Mouse (Mus musculus): Measurements from ENCODE around the gene Gm20532. TPM values are rescaled to one million over a fixed set of nuclear protein-coding genes. Genes with fewer than 3 reads are reported as not detected.

Gm20532 gene
- polyA plus RNA-seq, 1 experiment from 2014 or later, result not detected

- DNase-seq (no peak), ATAC-seq (ENCODE audit: insufficient read depth) (no peak)
- H3K4me3 ChIP-seq (ENCODE audit: low read depth, low read length), result no peak overlapping the region
- H3K27ac ChIP-seq (ENCODE audit: low read depth), result no peak overlapping the region
- no peak overlapping the region for H3K4me2 ChIP-seq
- H3K9ac ChIP-seq, result no peak overlapping the region
- no peaks in the 10 kb centered on the region for H3K4me1 ChIP-seq (ENCODE audit: insufficient read depth)
- TF ChIP-seq CTCF (IDR thresholded peaks at IDR 0.05; ENCODE audit: low read depth), result no peak
- WGBS, result 75% methylated on average over 4 of the region's 4 CpGs
- H3K36me3 ChIP-seq (ENCODE audit: insufficient read depth), result no peaks in the 10 kb centered on the region
- H3K9me3 ChIP-seq (ENCODE audit: low read depth, low read length), result no peaks in the 10 kb centered on the region
- H3K27me3 ChIP-seq (ENCODE audit: insufficient read depth, low read length), result no peaks in the 10 kb centered on the region
Measured at GRCm38 (mm10) chr2:26615459-26616124, 29.2 kb downstream of the Gm20532 start.

DNA sequence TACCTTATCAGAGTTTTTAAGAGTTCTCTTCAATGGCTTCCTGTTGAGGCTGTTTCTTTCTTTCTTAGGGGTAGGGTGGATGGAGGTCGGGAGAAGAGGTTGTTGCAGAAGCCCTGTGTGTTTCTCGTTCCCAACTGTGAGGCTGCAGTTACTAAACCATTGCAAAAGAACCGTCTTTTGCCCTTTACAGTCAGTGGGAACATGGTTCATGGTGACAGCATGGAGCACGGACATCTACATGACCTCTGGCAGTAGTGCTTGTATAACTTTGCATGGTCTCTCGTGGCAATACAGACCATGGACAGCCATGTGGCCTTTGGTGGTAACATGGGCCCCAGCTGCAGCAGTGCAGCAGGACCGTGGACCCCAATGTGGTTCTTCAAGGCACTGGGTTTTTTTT, 30.9 kb downstream of the Gm20532 start:
- no peaks in the 10 kb centered on the region for H3K27me3 ChIP-seq (ENCODE audit: insufficient read depth, low read length)
- no peaks in the 10 kb centered on the region for H3K36me3 ChIP-seq (ENCODE audit: insufficient read depth)
- ATAC-seq (ENCODE audit: insufficient read depth) (no peak), DNase-seq (no peak)
- H3K9me3 ChIP-seq (ENCODE audit: low read depth, low read length), result no peaks in the 10 kb centered on the region
- no peak overlapping the region for H3K4me2 ChIP-seq
- WGBS, result 72% methylated on average over 6 of the region's 6 CpGs
- H3K9ac ChIP-seq, result no peak overlapping the region
- H3K4me1 ChIP-seq (ENCODE audit: insufficient read depth), result no peaks in the 10 kb centered on the region
- H3K4me3 ChIP-seq (ENCODE audit: low read depth, low read length), result no peak overlapping the region
- no peak overlapping the region for H3K27ac ChIP-seq (ENCODE audit: low read depth)
- no peak for TF ChIP-seq CTCF (IDR thresholded peaks at IDR 0.05; ENCODE audit: low read depth)

DNA sequence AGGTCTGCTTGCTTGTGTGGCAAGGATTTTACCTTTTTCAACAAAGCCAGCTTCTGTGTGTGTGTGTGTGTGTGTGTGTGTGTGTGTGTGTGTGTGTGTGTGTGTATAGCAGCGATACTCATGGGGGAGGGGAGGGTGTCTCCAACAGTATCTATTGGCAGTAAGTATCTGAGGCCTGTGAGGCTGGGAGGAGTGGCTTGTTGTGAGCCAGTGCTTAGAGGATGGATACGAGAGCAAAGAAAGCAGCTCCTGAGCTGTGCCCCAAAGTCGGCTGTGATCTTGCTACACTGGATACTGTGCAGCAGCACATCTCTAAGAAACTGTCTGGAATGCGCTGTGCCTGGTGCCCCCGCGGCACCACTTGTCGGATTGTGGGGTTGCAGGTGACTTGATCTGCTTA, 31.5 kb downstream of the Gm20532 start:
- H3K4me1 ChIP-seq (ENCODE audit: insufficient read depth), result no peaks in the 10 kb centered on the region
- DNase-seq (no peak), ATAC-seq (ENCODE audit: insufficient read depth) (no peak)
- H3K27ac ChIP-seq (ENCODE audit: low read depth), result no peak overlapping the region
- H3K9ac ChIP-seq, result no peak overlapping the region
- no peak for TF ChIP-seq CTCF (IDR thresholded peaks at IDR 0.05; ENCODE audit: low read depth)
- H3K27me3 ChIP-seq (ENCODE audit: insufficient read depth, low read length), result no peaks in the 10 kb centered on the region
- H3K4me3 ChIP-seq (ENCODE audit: low read depth, low read length), result no peak overlapping the region
- no peaks in the 10 kb centered on the region for H3K36me3 ChIP-seq (ENCODE audit: insufficient read depth)
- no peak overlapping the region for H3K4me2 ChIP-seq
- 40% methylated on average over 7 of the region's 7 CpGs for WGBS
- H3K9me3 ChIP-seq (ENCODE audit: low read depth, low read length), result no peaks in the 10 kb centered on the region

DNA sequence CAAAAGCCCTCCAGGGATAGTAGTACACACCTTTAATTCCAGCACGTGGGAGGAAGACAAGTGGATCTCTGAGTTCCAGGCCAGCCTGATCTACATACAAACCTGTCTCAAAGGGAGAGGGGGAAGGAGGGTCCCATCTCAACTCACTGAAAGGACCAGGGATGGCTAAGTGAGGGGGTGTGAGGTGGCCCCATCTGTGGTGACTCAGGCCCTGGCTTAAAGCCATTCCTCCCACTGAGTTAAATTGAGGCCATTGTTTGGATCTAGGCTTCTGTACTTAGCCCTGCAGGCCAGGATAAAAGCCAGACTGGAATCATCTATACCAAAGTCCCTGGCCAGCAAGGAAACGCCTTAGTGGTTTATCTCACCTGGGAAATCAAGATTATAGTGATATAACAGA, 34.8 kb downstream of the Gm20532 start:
- Histone ChIP-seq H3K9me3 (ENCODE audit: low read depth, low read length) (no peaks in the 10 kb centered on the region), H3K4me3 (ENCODE audit: low read depth, low read length) (no peak overlapping the region), H3K9ac (no peak overlapping the region), H3K4me1 (ENCODE audit: insufficient read depth) (no peaks in the 10 kb centered on the region), H3K4me2 (no peak overlapping the region), H3K27ac (ENCODE audit: low read depth) (no peak overlapping the region), H3K36me3 (ENCODE audit: insufficient read depth) (no peaks in the 10 kb centered on the region), H3K27me3 (ENCODE audit: insufficient read depth, low read length) (no peaks in the 10 kb centered on the region)
- TF ChIP-seq CTCF (IDR thresholded peaks at IDR 0.05; ENCODE audit: low read depth), result no peak
- 37% methylated on average over 2 of the region's 2 CpGs for WGBS
- no peak for ATAC-seq (ENCODE audit: insufficient read depth)
- DNase-seq, result no peak

- 58% methylated on average over 5 of the region's 5 CpGs for WGBS
- Histone ChIP-seq H3K4me2 (no peak overlapping the region), H3K9ac (no peak overlapping the region), H3K27ac (ENCODE audit: low read depth) (no peak overlapping the region), H3K4me3 (ENCODE audit: low read depth, low read length) (no peak overlapping the region), H3K36me3 (ENCODE audit: insufficient read depth) (no peaks in the 10 kb centered on the region), H3K9me3 (ENCODE audit: low read depth, low read length) (no peaks in the 10 kb centered on the region), H3K4me1 (ENCODE audit: insufficient read depth) (no peaks in the 10 kb centered on the region), H3K27me3 (ENCODE audit: insufficient read depth, low read length) (no peaks in the 10 kb centered on the region)
- no peak for DNase-seq
- no peak for ATAC-seq (ENCODE audit: insufficient read depth)
- no peak for TF ChIP-seq CTCF (IDR thresholded peaks at IDR 0.05; ENCODE audit: low read depth)
Measured at GRCm38 (mm10) chr2:26622984-26623383, 36.5 kb downstream of the Gm20532 start.

- Histone ChIP-seq H3K36me3 (ENCODE audit: insufficient read depth) (no peaks in the 10 kb centered on the region), H3K4me3 (ENCODE audit: low read depth, low read length) (no peak overlapping the region), H3K27ac (ENCODE audit: low read depth) (no peak overlapping the region), H3K4me2 (no peak overlapping the region), H3K9me3 (ENCODE audit: low read depth, low read length) (no peaks in the 10 kb centered on the region), H3K27me3 (ENCODE audit: insufficient read depth, low read length) (no peaks in the 10 kb centered on the region), H3K9ac (no peak overlapping the region), H3K4me1 (ENCODE audit: insufficient read depth) (peaks cover 4% of the 10 kb centered on the region; the same call in 1 of the 2 replicates)
- WGBS, result 68% methylated on average over 3 of the region's 3 CpGs
- no peak for DNase-seq
- ATAC-seq (ENCODE audit: insufficient read depth), result no peak
- no peak for TF ChIP-seq CTCF (IDR thresholded peaks at IDR 0.05; ENCODE audit: low read depth)
Measured at GRCm38 (mm10) chr2:26625419-26625818, 39.0 kb downstream of the Gm20532 start.

GRCm38 (mm10) chr2:26626081-26626480, 39.6 kb downstream of the Gm20532 start:
- no peak overlapping the region for H3K4me3 ChIP-seq (ENCODE audit: low read depth, low read length)
- H3K36me3 ChIP-seq (ENCODE audit: insufficient read depth), result no peaks in the 10 kb centered on the region
- ATAC-seq (ENCODE audit: insufficient read depth), result no peak
- no peaks in the 10 kb centered on the region for H3K27me3 ChIP-seq (ENCODE audit: insufficient read depth, low read length)
- H3K4me1 ChIP-seq (ENCODE audit: insufficient read depth), result peaks cover 4% of the 10 kb centered on the region; the same call in 1 of the 2 replicates
- 50% methylated on average over 3 of the region's 3 CpGs for whole genome bisulfite sequencing
- no peak overlapping the region for H3K4me2 ChIP-seq
- no peak overlapping the region for H3K27ac ChIP-seq (ENCODE audit: low read depth)
- DNase-seq, result no peak
- TF ChIP-seq CTCF (IDR thresholded peaks at IDR 0.05; ENCODE audit: low read depth), result 0 out of 2 replicates have a peak, but pooled peaks have one; percentile 3
- no peak overlapping the region for H3K9ac ChIP-seq
- no peaks in the 10 kb centered on the region for H3K9me3 ChIP-seq (ENCODE audit: low read depth, low read length)

Measured in lung, embryonic 14.5 days (tissue).